ENCODE assay signal across 13 mouse cellular contexts in the genomic region with DNA sequence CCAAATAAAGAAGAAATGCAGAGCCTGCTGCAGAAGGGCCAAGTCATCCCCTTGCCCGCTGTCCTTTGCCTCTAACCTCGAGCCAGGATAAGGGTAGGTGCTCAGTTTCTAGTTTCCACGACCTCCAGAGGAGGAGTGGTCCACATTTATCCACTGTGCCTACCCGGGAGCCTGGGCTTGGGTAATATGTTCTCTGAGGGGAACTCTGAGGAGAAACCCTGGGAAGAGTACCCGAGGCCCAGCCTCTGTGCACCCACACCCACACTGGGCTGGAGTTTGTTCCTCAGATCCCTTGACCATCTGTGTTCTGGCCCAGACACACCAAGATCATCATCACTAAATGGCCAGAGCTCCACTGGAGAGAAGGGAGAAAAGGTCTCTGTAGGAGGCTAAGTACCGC.
"Had no signal": no experiment of that assay in that cellular context is flagged by ENCODE, and none has a peak within 500 bp of the region (broad histone marks: within the 10 kb centered on the region; RNA-seq: fewer than 3 reads in every experiment).

No protein-coding gene starts in this region.

- H3K9ac ChIP-seq: lung, embryonic 14.5 days; midbrain, embryonic 12.5 days; neural tube, embryonic 12.5 days had no signal

- DNase-seq: midbrain, embryonic 14.5 days; right cerebral cortex, adult 18-20 months; right cerebral cortex, postnatal 25 days; right cerebral cortex, postnatal 4 days; spleen, adult 18-20 months; thymus, adult 18-20 months; thymus, postnatal 14 days; thymus, postnatal 36 days had no signal

- H3K9me3 ChIP-seq: midbrain, embryonic 10.5 days; midbrain, embryonic 12.5 days; neural tube, embryonic 12.5 days had no signal

- ATAC-seq: midbrain, embryonic 16.5 days had no signal

- H3K4me2 ChIP-seq: midbrain, embryonic 12.5 days; neural tube, embryonic 12.5 days had no signal

- H3K4me1 ChIP-seq: midbrain, embryonic 10.5 days; midbrain, embryonic 12.5 days; neural tube, embryonic 12.5 days had no signal

- H3K27ac ChIP-seq: midbrain, embryonic 10.5 days; midbrain, embryonic 12.5 days; neural tube, embryonic 12.5 days had no signal

- H3K4me3 ChIP-seq: midbrain, embryonic 10.5 days; midbrain, embryonic 12.5 days; neural tube, embryonic 12.5 days had no signal

- H3K27me3 ChIP-seq: midbrain, embryonic 12.5 days; neural tube, embryonic 12.5 days had no signal

- H3K36me3 ChIP-seq: midbrain, embryonic 10.5 days; midbrain, embryonic 12.5 days; neural tube, embryonic 12.5 days had no signal
